Mouse (Mus musculus): ENCODE results near the gene Ube2c. TPM values are rescaled to one million over a fixed set of nuclear protein-coding genes. Genes with fewer than 3 reads are reported as not detected.
A peak's percentile ranks its signal among the peaks of the same experiment; 100 is the strongest.
"Not testable (repeated sequence)": the region's sequence is repeated elsewhere in the genome, so short reads cannot be mapped to it uniquely, and the experiment has no call there.

Gene Ube2c
- polyA plus RNA-seq, 1 experiment from 2014 or later, result 97.2 TPM

GRCm38 (mm10) chr2:164793772-164794171 is 24.1 kb downstream of the Ube2c start:
- no peak overlapping the region for H3K4me3 ChIP-seq
- H3K9ac ChIP-seq, result no peak overlapping the region
- ATAC-seq (ENCODE audit: low FRiP score), result no peak
- no peaks in the 10 kb centered on the region for H3K4me1 ChIP-seq (replicated peaks)
- no peak overlapping the region for H3K27ac ChIP-seq
- no peak overlapping the region for H3K4me2 ChIP-seq
- peaks cover 79% of the 10 kb centered on the region for H3K36me3 ChIP-seq
- WGBS, result 93% methylated on average over 2 of the region's 2 CpGs
- no peaks in the 10 kb centered on the region for H3K9me3 ChIP-seq
- H3K27me3 ChIP-seq, result no peaks in the 10 kb centered on the region

GRCm38 (mm10) chr2:164794293-164794692 is 24.6 kb downstream of the Ube2c start:
- Histone ChIP-seq H3K27me3 (no peaks in the 10 kb centered on the region), H3K9me3 (no peaks in the 10 kb centered on the region), H3K4me1 (replicated peaks) (no peaks in the 10 kb centered on the region), H3K27ac (no peak overlapping the region), H3K36me3 (peaks cover 82% of the 10 kb centered on the region), H3K9ac (no peak overlapping the region), H3K4me2 (no peak overlapping the region), H3K4me3 (no peak overlapping the region)
- ATAC-seq (ENCODE audit: low FRiP score), result peak; percentile 64; the same call in 1 of the 2 replicates
- 36% methylated on average over 5 of the region's 5 CpGs for WGBS

DNA sequence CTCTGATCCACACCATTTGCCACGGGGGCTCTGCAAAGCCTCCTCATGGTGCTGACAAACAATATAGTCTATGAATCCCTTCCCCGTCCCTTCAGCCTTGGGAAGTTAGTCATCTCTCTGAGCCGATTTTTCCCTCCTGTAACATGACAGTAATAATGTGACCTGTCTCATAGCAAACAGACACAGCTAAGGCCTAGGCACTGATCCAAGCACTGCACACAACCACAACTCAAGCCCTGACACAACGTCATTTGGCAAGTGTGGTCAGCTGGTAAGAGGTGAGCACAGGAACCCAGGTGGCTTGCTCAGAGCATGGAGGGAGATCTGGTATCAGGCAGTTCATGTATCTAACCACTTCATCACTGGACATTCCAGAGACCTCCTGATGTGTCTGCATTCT is 26.2 kb downstream of the Ube2c start:
- peaks cover 91% of the 10 kb centered on the region for H3K36me3 ChIP-seq
- 87% methylated on average over 4 of the region's 4 CpGs for WGBS

DNA sequence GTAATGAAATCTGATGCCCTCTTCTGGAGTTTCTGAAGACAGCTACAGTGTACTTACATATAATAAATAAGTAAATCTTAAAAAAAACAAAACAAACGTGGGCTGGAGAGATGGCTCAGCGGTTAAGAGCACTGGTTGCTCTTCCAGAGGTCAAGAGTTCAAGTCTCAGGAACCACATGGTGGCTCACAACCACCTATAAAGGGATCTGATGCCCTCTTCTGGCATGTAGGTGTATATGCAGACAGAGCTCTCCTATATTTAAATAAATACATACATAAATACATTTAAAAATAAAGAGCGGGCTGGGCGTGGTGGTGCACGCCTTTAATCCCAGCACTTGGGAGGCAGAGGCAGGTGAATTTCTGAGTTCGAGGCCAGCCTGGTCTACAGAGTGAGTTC is 28.9 kb downstream of the Ube2c start:
- not testable (repeated sequence) for H3K27ac ChIP-seq; H3K9me3 ChIP-seq; H3K27me3 ChIP-seq; H3K4me2 ChIP-seq; H3K9ac ChIP-seq; H3K4me3 ChIP-seq; ATAC-seq (ENCODE audit: low FRiP score)
- Histone ChIP-seq H3K36me3 (peaks cover 78% of the 10 kb centered on the region), H3K4me1 (replicated peaks) (peaks cover 16% of the 10 kb centered on the region)
- WGBS, result 84% methylated on average over 6 of the region's 6 CpGs

More for the DNA sequence above, 26.2 kb downstream of the Ube2c start:
- Histone ChIP-seq H3K4me3 (no peak overlapping the region), H3K9me3 (no peaks in the 10 kb centered on the region), H3K9ac (no peak overlapping the region), H3K27me3 (no peaks in the 10 kb centered on the region), H3K4me2 (no peak overlapping the region), H3K4me1 (replicated peaks) (no peaks in the 10 kb centered on the region), H3K27ac (no peak overlapping the region)
- ATAC-seq (ENCODE audit: low FRiP score), result no peak

DNA sequence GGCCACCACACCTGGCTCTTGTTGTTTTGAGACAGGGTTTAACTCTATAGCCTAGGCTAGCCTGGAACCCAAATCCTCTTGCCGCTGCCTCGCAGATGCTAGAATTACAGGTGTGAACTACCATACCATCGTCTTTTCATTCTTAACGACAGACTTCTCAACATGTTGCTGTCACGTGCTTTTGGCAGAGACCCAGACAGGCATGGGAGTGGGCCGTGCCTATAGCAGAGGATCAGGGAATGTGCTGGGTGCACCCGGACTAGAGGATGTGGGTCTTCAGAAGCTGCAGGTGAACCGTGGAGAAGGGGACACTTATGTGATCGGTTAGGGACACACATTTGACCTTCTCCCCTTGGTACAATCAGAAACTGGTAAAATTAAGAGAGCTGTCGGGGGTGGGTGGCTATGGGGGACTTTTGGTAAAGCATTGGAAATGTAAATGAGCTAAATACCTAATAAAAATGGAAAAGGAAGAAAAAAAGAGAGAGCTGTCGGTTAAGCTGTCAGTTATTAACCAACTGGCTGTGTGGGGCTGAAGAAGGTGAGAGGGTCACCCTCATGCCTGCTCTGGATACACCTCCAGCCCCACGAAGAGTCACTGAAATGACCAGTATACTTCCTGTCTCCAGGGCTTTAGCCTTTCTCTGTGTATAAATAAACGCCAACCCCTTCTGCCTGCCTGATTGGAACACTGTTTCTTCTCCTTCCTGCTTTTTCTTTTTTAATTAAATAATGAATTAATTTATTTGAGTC is 30.7 kb downstream of the Ube2c start:
- Histone ChIP-seq H3K27ac (no peak overlapping the region), H3K4me1 (replicated peaks) (peaks cover 24% of the 10 kb centered on the region), H3K9ac (no peak overlapping the region), H3K27me3 (no peaks in the 10 kb centered on the region), H3K4me3 (no peak overlapping the region), H3K9me3 (no peaks in the 10 kb centered on the region), H3K4me2 (no peak overlapping the region), H3K36me3 (peaks cover 63% of the 10 kb centered on the region)
- ATAC-seq (ENCODE audit: low FRiP score), result no peak
- WGBS, result 90% methylated on average over 13 of the region's 13 CpGs

DNA sequence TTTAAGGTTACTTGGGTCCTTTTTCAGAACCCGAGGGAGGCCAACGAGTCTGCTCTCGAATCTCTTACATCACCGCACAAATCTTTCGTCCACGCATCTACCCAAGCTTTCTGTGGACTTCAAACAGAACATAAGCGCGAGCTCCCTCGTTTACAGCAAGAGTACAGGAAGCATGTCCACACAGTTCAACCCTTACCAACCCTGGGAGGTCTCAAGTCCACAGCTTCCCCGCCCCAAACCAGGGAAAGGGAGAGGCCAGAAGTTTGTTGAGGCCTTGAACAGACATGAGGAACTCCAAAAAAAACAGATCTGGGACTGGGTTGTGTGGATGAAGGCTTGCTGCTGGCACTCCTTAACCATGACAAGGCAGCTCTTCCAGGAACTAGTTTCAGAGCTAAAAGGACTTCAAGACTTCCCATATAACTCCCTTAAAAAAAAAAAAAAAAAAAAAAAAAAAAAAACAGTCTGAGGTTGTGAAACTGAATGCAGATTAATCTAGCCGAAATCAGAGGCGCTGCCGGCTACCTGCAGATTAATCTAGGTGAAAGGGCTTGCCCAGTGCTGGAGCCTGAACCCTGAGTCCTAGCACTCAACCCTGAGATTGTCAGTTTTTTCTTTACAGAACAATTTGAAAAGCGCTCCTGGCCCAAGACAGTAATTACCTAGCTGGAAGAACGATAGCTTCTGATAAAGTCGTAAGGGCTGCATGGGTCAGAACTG is 33.7 kb downstream of the Ube2c start:
- H3K4me2 ChIP-seq, result peak overlapping the region; percentile 70
- ATAC-seq (ENCODE audit: low FRiP score), result no peak
- peak overlapping the region; percentile 84 for H3K9ac ChIP-seq
- peaks cover 36% of the 10 kb centered on the region for H3K36me3 ChIP-seq
- H3K27me3 ChIP-seq, result no peaks in the 10 kb centered on the region
- no peaks in the 10 kb centered on the region for H3K9me3 ChIP-seq
- peaks cover 49% of the 10 kb centered on the region for H3K4me1 ChIP-seq (replicated peaks)
- WGBS, result 93% methylated on average over 16 of the region's 16 CpGs
- no peak overlapping the region for H3K27ac ChIP-seq
- peak overlapping the region; percentile 84 for H3K4me3 ChIP-seq

- WGBS, result 44% methylated on average over 1 of the region's 1 CpGs
- Histone ChIP-seq H3K4me2 (peak overlapping the region; percentile 70), H3K9ac (peak overlapping the region; percentile 84), H3K4me1 (replicated peaks) (peaks cover 49% of the 10 kb centered on the region), H3K36me3 (peaks cover 37% of the 10 kb centered on the region), H3K9me3 (no peaks in the 10 kb centered on the region), H3K4me3 (peak overlapping the region; percentile 84), H3K27me3 (no peaks in the 10 kb centered on the region), H3K27ac (peak overlapping the region; percentile 86)
- no peak for ATAC-seq (ENCODE audit: low FRiP score)
Observed at GRCm38 (mm10) chr2:164803921-164804313, 34.2 kb downstream of the Ube2c start.

GRCm38 (mm10) chr2:164804533-164805331 is 35.0 kb downstream of the Ube2c start, which contains the start of the genes Acot8 and Zswim3:
Gene Acot8 (minus strand): TSS chr2:164804882.
Gene Zswim3 (plus strand): TSS chr2:164805098.
- H3K4me3 ChIP-seq, result peak within 1 kb of the TSS; percentile 84
- H3K27ac ChIP-seq, result peak within 1 kb of the TSS; percentile 93
- no peaks in the 10 kb centered on the region for H3K9me3 ChIP-seq
- no peaks in the 10 kb centered on the region for H3K27me3 ChIP-seq
- H3K4me1 ChIP-seq (replicated peaks), result peaks cover 49% of the 10 kb centered on the region
- H3K4me2 ChIP-seq, result peak within 1 kb of the TSS; percentile 70
- peak; percentile 96 for ATAC-seq (ENCODE audit: low FRiP score)
- peaks cover 37% of the 10 kb centered on the region for H3K36me3 ChIP-seq
- H3K9ac ChIP-seq, result peak within 1 kb of the TSS; percentile 85
- under 1% methylated on average over 46 of the region's 47 CpGs for WGBS

DNA sequence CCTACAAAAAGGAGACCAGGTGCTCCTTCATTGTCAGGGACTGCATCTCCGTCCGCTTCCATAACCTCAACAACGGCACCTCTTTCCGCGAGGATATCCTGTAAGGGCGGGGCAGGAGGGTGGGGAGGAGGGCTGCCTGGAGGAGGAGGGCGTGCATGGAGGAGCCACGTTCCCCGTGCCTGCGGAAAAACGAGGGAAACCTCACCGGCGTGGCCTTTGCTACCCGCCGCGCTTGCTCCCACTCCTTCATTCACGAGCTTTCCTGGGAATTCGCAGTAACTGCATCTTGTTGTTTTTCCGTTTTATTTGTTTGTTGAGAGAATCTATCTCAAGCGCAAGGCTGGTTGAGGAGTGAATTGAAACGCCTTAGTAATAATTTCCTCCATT is 35.6 kb downstream of the Ube2c start:
- H3K27me3 ChIP-seq, result no peaks in the 10 kb centered on the region
- 1% methylated on average over 21 of the region's 21 CpGs for WGBS

GRCm38 (mm10) chr2:164806614-164807013 is 36.9 kb downstream of the Ube2c start:
- no peak overlapping the region for H3K27ac ChIP-seq
- peaks cover 49% of the 10 kb centered on the region for H3K4me1 ChIP-seq (replicated peaks)
- ATAC-seq (ENCODE audit: low FRiP score), result no peak
- 86% methylated on average over 7 of the region's 7 CpGs for WGBS
- peaks cover 25% of the 10 kb centered on the region for H3K36me3 ChIP-seq
- H3K4me3 ChIP-seq, result peak overlapping the region; percentile 84; the same call in 1 of the 2 replicates
- no peak overlapping the region for H3K9ac ChIP-seq
- no peaks in the 10 kb centered on the region for H3K9me3 ChIP-seq
- no peaks in the 10 kb centered on the region for H3K27me3 ChIP-seq
- peak overlapping the region; percentile 66 for H3K4me2 ChIP-seq

More for the DNA sequence above, 35.6 kb downstream of the Ube2c start:
- no peak for ATAC-seq (ENCODE audit: low FRiP score)
- Histone ChIP-seq H3K9ac (peak overlapping the region; percentile 85), H3K4me1 (replicated peaks) (peaks cover 49% of the 10 kb centered on the region), H3K27ac (peak overlapping the region; percentile 93), H3K4me3 (peak overlapping the region; percentile 84), H3K9me3 (no peaks in the 10 kb centered on the region), H3K4me2 (peak overlapping the region; percentile 66), H3K36me3 (peaks cover 38% of the 10 kb centered on the region)

GRCm38 (mm10) chr2:164813557-164813956 is 43.9 kb downstream of the Ube2c start:
- no peak overlapping the region for H3K27ac ChIP-seq
- ATAC-seq (ENCODE audit: low FRiP score), result no peak
- no peak overlapping the region for H3K4me3 ChIP-seq
- WGBS, result 76% methylated on average over 2 of the region's 2 CpGs
- no peaks in the 10 kb centered on the region for H3K9me3 ChIP-seq
- H3K9ac ChIP-seq, result no peak overlapping the region; the same call in 1 of the 2 replicates
- no peak overlapping the region for H3K4me2 ChIP-seq
- no peaks in the 10 kb centered on the region for H3K27me3 ChIP-seq
- peaks cover 39% of the 10 kb centered on the region for H3K36me3 ChIP-seq
- H3K4me1 ChIP-seq (replicated peaks), result no peaks in the 10 kb centered on the region

GRCm38 (mm10) chr2:164815348-164815747 is 45.6 kb downstream of the Ube2c start:
- no peaks in the 10 kb centered on the region for H3K4me1 ChIP-seq (replicated peaks)
- peaks cover 32% of the 10 kb centered on the region for H3K36me3 ChIP-seq
- H3K27me3 ChIP-seq, result no peaks in the 10 kb centered on the region
- H3K4me3 ChIP-seq, result no peak overlapping the region
- no peak overlapping the region for H3K9ac ChIP-seq
- no peak for ATAC-seq (ENCODE audit: low FRiP score)
- no peak overlapping the region for H3K27ac ChIP-seq
- 94% methylated on average over 5 of the region's 5 CpGs for WGBS
- H3K4me2 ChIP-seq, result no peak overlapping the region
- H3K9me3 ChIP-seq, result no peaks in the 10 kb centered on the region

Measured in hindbrain, embryonic 13.5 days (tissue).